Mouse (Mus musculus) gastrocnemius, postnatal 4 days (tissue): ENCODE results near the gene Znhit1. TPM values are rescaled to one million over a fixed set of nuclear protein-coding genes. Genes with fewer than 3 reads are reported as not detected.

Source experiments
- microRNA-seq: library from miRNA; unstranded; fragments of <30 nt; microRNA quantifications from one replicate; pipeline ENCODE4 v1.2.0, GENCODE M21; 2021
- total RNA-seq, 2 experiments: library from RNA; stranded (reverse); gene quantifications; 2 replicates each; pipeline ENCODE4 v1.2.3; 2021

The Znhit1 gene
- total RNA-seq, 2 experiments from 2014 or later: 40.4 to 45.4 TPM

Small RNA genes within 50 kb of the gene (microRNA-seq; reads per million reads assigned to microRNA genes)
- gene Mir702: 8.3 reads per million, percentile 24 among the genes with 10 or more reads in this experiment

Other genes starting within 250 kb of the Znhit1 start
- 10 to 100 TPM; 51.4 to 54.9 TPM for gene Col26a1, start 104.8 kb downstream of the Znhit1 start, total RNA-seq
- 10 to 100 TPM; 11.7 to 13.8 TPM for gene Ift22, start 79.9 kb downstream of the Znhit1 start, total RNA-seq
- 100 to 1,000 TPM; 150 to 163 TPM for gene Fis1, start 34.7 kb downstream of the Znhit1 start, total RNA-seq
- 1 to 10 TPM; 4.7 to 4.9 TPM for gene Cldn15, start 21.4 kb downstream of the Znhit1 start, total RNA-seq
- 10 to 100 TPM; 40.9 to 46.4 TPM for gene Plod3, start 1.0 kb downstream of the Znhit1 start, total RNA-seq
- not detected for gene Vgf, start 38.4 kb upstream of the Znhit1 start, total RNA-seq
- gene Ap1s1, start 58.1 kb upstream of the Znhit1 start, total RNA-seq: 10 to 100 TPM; 67.3 to 68.0 TPM
- 1 to 10 TPM; 3.6 to 4.9 TPM for gene Serpine1, start 84.2 kb upstream of the Znhit1 start, total RNA-seq
- 10 to 100 TPM; 13.6 to 13.8 TPM for gene Trim56, start 128.2 kb upstream of the Znhit1 start, total RNA-seq
- not detected for gene Muc3, start 161.3 kb upstream of the Znhit1 start, total RNA-seq
- under 1 TPM; 0.88 to 0.98 TPM for gene Muc3a, start 224.4 kb upstream of the Znhit1 start, total RNA-seq